Mouse (Mus musculus): ENCODE data around the gene Tunar. TPM values are rescaled to one million over a fixed set of nuclear protein-coding genes. Genes with fewer than 3 reads are reported as not detected.
A peak's percentile ranks its signal among the peaks of the same experiment; 100 is the strongest.

Tunar gene
- polyA plus RNA-seq (2015; fragmentation: Nextera tagmentation; extraction: Ambion mirVana), result 0.24 and 0.36 TPM in 2 replicates

DNA sequence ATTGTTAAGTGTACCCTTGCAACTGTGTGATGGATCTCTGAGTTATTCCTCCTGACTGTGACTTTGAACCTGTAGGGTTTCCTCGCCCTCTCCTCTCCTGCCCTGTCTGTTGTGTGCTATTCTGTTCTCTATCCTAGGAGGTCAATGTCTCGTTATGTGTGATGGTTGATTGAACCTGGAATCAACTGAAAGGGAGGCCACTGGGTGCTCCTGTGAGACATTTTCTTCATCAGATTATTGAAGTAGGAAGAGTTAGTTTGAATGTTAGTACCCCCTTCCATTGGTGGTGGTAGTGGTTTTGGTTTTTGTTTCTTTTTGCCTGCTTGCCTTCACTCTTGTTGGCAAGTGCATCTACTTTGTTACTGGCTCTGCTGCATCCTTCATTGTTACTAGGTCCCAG, at the start of gene Tunar:
TSS of gene Tunar (plus strand) at position 301 of the 400 bp plus-strand sequence.
- Histone ChIP-seq H3K9ac (no peak within 1 kb of the TSS), H3K4me1 (peaks cover 16% of the 10 kb centered on the region), H3K27me3 (peaks cover 65% of the 10 kb centered on the region), H3K9me3 (no peaks in the 10 kb centered on the region), H3K4me3 (no peak within 1 kb of the TSS), H3K36me3 (no peaks in the 10 kb centered on the region), H3K4me2 (replicated peaks) (no peak within 1 kb of the TSS), H3K27ac (no peak within 1 kb of the TSS)
- no peak for ATAC-seq (ENCODE audit: low FRiP score, low read depth)
- 79% methylated on average over 2 of the region's 2 CpGs for WGBS

DNA sequence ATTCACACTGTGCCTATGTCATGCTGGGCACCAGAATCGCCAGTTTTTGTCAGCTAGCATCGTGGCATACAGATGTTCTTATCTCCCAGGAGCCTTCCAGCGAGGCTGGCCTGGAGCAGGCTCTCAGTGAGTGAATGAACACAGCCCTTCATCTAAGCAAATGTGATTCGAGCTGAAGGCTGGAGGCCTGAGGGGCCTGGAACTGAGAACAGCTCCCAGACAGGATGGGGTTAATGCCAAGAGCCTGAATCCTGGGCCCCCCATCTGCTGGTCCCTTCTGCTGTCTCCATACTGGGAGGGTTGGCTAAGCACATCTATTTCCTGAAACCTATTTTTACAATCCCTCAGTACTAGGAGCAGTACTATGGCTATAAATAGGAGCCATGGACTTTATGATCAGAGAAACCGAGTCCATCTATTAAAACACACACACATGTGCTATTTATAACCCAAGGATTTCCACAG, 21.1 kb upstream of the Tunar start:
- H3K27ac ChIP-seq, result no peak overlapping the region
- no peak overlapping the region for H3K9ac ChIP-seq
- no peaks in the 10 kb centered on the region for H3K27me3 ChIP-seq
- no peaks in the 10 kb centered on the region for H3K9me3 ChIP-seq
- no peak overlapping the region for H3K4me3 ChIP-seq
- WGBS, result 49% methylated on average over 5 of the region's 5 CpGs
- peak; percentile 69; the same call in 1 of the 2 replicates for ATAC-seq (ENCODE audit: low FRiP score, low read depth)
- H3K4me1 ChIP-seq, result peaks cover 20% of the 10 kb centered on the region
- H3K4me2 ChIP-seq (replicated peaks), result no peak overlapping the region
- H3K36me3 ChIP-seq, result no peaks in the 10 kb centered on the region

DNA sequence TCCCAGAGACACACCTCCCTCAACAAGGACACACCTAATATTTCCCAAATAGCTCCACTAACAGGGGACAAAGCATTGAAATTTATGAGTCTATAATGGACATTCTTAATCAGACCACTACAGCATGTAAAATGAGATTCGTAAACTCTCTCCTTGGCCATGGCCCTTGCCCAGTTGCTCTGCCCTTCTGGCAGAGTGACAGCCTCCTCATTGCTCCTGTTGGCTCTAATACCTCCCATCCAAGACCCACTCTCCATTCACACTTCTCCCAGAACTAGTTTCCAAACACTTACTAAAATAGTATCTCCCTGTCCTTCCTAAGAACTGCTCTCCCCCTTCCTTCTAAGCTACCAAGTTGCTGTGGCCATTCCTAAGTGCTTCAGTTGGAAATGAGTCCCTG, 19.3 kb upstream of the Tunar start:
- Histone ChIP-seq H3K4me1 (peaks cover 20% of the 10 kb centered on the region), H3K36me3 (no peaks in the 10 kb centered on the region), H3K9ac (no peak overlapping the region), H3K4me2 (replicated peaks) (no peak overlapping the region), H3K9me3 (no peaks in the 10 kb centered on the region), H3K27me3 (no peaks in the 10 kb centered on the region), H3K27ac (no peak overlapping the region), H3K4me3 (no peak overlapping the region)
- no peak for ATAC-seq (ENCODE audit: low FRiP score, low read depth)
- 74% methylated on average over 1 of the region's 1 CpGs for WGBS

DNA sequence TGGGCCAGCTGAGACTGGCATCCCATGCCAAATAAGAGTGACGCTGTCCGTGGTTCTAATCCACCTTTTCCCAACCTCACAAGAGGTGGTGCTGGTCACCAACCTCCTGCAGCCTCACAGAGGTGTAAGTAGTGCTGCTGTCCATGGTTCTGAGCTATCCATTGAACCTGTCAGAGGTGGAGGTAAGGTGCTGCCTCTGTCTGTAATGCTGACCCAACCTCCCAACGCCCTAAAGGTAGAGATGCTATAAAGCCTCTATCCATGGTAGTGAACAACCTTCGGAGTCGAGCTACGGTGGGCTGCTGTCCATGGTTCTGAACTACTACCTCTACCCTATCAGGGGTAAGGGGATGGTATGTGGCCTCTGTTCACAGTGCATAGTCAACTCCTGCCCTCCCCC, 11.5 kb upstream of the Tunar start:
- WGBS, result 21% methylated on average over 6 of the region's 6 CpGs
- peak; percentile 64; the same call in 1 of the 2 replicates for ATAC-seq (ENCODE audit: low FRiP score, low read depth)

DNA sequence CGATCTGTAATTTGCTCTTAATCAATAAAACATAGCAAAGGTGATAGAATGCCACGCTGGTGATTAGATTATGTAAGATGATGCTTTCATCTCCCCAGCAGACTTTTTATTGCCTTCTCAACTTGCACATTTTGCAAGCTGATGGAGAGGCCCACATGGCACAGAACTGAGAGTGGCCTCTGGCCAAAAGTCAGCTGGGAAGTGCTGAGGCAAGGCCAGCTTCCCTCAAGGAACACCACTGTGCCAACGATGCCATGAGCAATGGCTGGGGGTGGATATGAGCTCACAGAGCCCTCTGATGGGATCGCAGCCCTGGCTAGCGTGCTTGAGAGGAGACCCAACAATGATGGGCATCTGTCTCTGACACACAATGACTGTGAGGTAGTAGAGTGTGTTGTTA, 6.6 kb upstream of the Tunar start:
- Histone ChIP-seq H3K9ac (no peak overlapping the region), H3K27me3 (peaks cover 24% of the 10 kb centered on the region), H3K9me3 (no peaks in the 10 kb centered on the region), H3K36me3 (no peaks in the 10 kb centered on the region), H3K27ac (no peak overlapping the region), H3K4me3 (no peak overlapping the region), H3K4me2 (replicated peaks) (no peak overlapping the region), H3K4me1 (no peaks in the 10 kb centered on the region)
- no peak for ATAC-seq (ENCODE audit: low FRiP score, low read depth)
- 58% methylated on average over 5 of the region's 5 CpGs for WGBS

More for the DNA sequence above, 11.5 kb upstream of the Tunar start:
- no peaks in the 10 kb centered on the region for H3K27me3 ChIP-seq
- H3K4me2 ChIP-seq (replicated peaks), result no peak overlapping the region
- no peak overlapping the region for H3K9ac ChIP-seq
- no peaks in the 10 kb centered on the region for H3K9me3 ChIP-seq
- H3K36me3 ChIP-seq, result no peaks in the 10 kb centered on the region
- H3K4me3 ChIP-seq, result no peak overlapping the region
- H3K4me1 ChIP-seq, result no peaks in the 10 kb centered on the region
- no peak overlapping the region for H3K27ac ChIP-seq

DNA sequence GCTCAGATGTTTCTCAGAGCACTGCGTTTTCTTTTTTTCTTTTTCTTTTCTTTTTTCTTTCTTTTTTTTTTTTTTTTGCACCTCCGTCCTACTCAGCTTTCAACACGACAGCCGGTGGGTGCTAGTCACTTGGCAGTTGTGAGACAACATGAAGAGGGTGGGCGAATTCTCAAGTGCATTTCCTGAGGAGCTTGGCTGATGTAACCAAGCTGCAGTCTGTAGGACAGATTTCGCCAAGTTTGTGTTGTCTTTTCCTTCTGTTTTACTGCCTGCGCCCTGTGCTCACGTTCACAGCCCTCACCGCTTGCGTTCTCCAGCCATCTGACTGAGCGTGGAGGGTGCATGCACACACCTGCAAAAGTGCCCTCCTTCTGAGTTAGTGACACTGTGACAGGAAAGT, 5.3 kb upstream of the Tunar start:
- no peaks in the 10 kb centered on the region for H3K9me3 ChIP-seq
- H3K27ac ChIP-seq, result no peak overlapping the region
- H3K4me1 ChIP-seq, result no peaks in the 10 kb centered on the region
- no peak overlapping the region for H3K9ac ChIP-seq
- H3K4me3 ChIP-seq, result no peak overlapping the region
- WGBS, result 66% methylated on average over 11 of the region's 11 CpGs
- H3K27me3 ChIP-seq, result peaks cover 26% of the 10 kb centered on the region
- ATAC-seq (ENCODE audit: low FRiP score, low read depth), result no peak
- H3K4me2 ChIP-seq (replicated peaks), result no peak overlapping the region
- no peaks in the 10 kb centered on the region for H3K36me3 ChIP-seq

DNA sequence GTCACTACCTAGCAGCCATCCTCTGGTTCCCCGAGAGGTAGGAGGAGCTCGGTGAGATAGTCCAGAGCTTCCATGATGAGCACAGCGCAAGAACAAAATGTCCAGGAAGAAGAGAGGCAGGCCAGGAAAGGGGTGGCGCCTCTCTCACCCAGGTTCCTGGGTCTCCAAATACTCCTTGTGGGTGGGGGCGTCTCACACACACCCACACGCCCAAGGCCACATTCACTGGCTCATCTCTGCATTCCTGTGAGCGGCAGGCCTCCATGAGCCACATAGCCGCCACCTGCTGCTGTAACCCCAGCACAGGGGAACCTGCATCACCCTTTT, 2.4 kb downstream of the Tunar start:
- Histone ChIP-seq H3K27ac (no peak overlapping the region), H3K4me2 (replicated peaks) (peak overlapping the region; percentile 99), H3K9ac (peak overlapping the region; percentile 35), H3K4me3 (peak overlapping the region; percentile 69), H3K4me1 (peaks cover 16% of the 10 kb centered on the region), H3K27me3 (peaks cover 70% of the 10 kb centered on the region), H3K9me3 (no peaks in the 10 kb centered on the region), H3K36me3 (no peaks in the 10 kb centered on the region)
- no peak for ATAC-seq (ENCODE audit: low FRiP score, low read depth)
- WGBS, result 10% methylated on average over 8 of the region's 8 CpGs

DNA sequence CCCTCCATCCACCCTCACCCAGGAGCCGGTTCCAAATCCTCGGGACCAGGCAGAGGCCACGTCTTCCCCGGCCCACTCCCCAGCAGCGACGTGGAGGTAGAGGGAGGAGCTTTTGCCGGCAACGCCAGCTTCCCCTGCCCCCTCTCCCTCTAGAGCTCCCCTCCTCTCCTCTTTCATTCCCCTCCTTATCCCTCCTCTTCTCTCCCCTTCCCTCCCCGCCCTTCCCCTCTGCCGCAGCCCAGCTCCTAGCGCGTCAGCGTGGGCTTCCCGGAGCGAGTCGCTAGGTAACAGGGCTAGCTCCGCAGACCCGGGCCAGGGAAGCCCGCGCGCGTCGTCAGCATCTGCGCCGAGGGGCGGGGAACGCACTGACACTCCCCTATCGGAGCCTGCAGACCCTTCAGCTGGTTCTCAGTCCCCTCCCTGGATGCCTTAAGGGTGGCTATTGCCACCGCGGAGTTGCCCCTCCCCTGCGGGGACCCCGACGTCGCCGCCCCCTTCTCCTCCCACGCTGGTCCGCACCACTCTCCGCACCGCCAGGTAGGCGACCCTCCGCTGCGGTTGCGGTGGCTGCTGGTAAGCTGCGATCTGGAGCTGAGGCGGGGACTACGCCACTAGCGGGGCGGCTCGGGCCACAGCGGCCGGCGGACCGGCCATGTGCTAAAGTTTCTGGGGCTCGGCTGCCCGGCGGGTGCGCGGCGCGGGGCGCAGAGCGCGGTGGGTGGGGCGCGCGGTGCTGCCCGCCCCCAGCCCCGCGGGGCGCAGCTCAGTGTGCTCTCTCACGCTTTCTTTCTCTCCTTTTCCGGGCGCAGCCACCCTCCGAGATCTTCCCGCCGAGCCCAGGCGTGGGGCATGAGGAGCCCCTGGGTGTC, 3.0 kb downstream of the Tunar start:
- H3K4me1 ChIP-seq, result peaks cover 16% of the 10 kb centered on the region
- H3K27ac ChIP-seq, result no peak overlapping the region
- no peaks in the 10 kb centered on the region for H3K36me3 ChIP-seq
- peaks cover 65% of the 10 kb centered on the region for H3K27me3 ChIP-seq
- peak; percentile 87 for ATAC-seq (ENCODE audit: low FRiP score, low read depth)
- H3K4me3 ChIP-seq, result peak overlapping the region; percentile 69
- H3K4me2 ChIP-seq (replicated peaks), result peak overlapping the region; percentile 99
- under 1% methylated on average over 68 of the region's 77 CpGs for WGBS
- H3K9ac ChIP-seq, result peak overlapping the region; percentile 65
- H3K9me3 ChIP-seq, result no peaks in the 10 kb centered on the region

DNA sequence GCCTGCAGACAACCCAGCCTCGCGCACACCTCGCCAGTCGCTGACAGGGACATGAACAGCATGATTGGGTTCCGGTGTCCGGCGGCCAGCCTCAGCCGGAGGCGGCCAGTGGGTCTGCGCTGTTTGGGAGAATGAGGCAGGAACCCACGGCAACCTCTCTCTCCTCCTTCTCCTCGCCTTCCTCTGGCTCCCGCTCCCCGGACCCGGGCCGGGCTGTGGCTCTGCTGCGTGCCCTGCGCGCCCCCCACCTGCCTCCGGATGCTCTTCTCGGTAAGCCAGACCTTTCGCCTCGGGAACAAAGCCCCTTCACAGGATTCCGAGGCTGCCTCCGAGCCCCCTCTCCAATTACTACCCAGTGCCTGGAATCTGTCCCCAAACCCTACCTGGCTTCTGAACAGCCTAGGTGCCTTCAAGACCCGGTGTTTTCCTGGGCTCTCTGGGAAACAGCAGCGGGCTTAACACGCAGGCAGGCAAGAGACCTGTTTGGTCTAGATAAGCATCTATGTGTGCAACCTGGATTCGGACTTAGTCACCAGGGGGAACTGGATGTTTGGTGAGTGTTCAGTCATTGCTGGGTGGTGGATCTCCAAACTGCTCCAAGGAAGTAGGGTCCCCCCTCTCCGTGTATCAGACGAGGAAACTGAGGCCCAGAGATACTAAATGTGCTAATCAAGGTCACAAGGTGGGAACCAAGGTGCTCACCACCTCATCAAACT, 3.8 kb downstream of the Tunar start:
- peak overlapping the region; percentile 99 for H3K4me2 ChIP-seq (replicated peaks)
- H3K36me3 ChIP-seq, result no peaks in the 10 kb centered on the region
- no peak overlapping the region for H3K27ac ChIP-seq
- peaks cover 64% of the 10 kb centered on the region for H3K27me3 ChIP-seq
- WGBS, result 2% methylated on average over 30 of the region's 31 CpGs
- ATAC-seq (ENCODE audit: low FRiP score, low read depth), result peak; percentile 10; the same call in 1 of the 2 replicates
- H3K4me3 ChIP-seq, result peak overlapping the region; percentile 69
- peak overlapping the region; percentile 65 for H3K9ac ChIP-seq
- peaks cover 19% of the 10 kb centered on the region for H3K4me1 ChIP-seq
- H3K9me3 ChIP-seq, result no peaks in the 10 kb centered on the region

DNA sequence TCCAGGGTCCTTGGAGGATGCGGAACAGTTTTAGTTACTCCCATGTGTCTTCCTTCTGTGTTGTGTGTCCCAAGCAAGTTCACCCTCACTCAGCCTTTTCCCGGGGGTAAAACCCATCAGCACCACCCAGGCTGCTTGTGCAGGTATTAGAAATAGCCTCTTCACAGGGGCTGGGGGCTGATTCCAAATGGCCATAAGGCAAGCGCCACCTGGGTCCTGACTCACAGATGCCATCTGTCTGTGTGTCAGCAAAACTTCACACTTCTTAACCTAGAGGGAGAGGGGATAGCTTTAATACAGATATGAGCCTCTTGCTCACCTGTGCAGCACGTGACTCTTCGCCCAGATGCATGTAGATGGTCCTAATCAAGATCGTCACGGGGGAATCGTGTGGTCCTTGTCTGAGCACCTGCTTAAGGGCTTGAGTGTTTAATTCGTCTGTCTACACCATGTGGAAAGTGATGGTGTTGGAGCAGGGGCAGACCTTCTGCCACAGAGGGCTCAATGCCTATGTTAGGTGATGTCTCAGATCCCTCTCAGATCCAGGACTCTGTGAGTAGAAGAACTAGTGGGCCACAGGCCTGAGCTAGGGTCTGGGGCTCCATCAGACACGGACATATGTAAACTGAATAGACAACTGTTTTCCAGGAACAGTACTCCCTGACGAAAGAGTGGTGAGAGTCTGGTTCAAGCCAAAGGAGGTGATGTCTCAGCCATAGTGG, 4.7 kb downstream of the Tunar start:
- no peak for ATAC-seq (ENCODE audit: low FRiP score, low read depth)
- Histone ChIP-seq H3K4me1 (peaks cover 22% of the 10 kb centered on the region), H3K4me2 (replicated peaks) (no peak overlapping the region), H3K9ac (no peak overlapping the region), H3K36me3 (no peaks in the 10 kb centered on the region), H3K27ac (no peak overlapping the region), H3K27me3 (peaks cover 65% of the 10 kb centered on the region), H3K4me3 (no peak overlapping the region), H3K9me3 (no peaks in the 10 kb centered on the region)
- 80% methylated on average over 11 of the region's 11 CpGs for WGBS

DNA sequence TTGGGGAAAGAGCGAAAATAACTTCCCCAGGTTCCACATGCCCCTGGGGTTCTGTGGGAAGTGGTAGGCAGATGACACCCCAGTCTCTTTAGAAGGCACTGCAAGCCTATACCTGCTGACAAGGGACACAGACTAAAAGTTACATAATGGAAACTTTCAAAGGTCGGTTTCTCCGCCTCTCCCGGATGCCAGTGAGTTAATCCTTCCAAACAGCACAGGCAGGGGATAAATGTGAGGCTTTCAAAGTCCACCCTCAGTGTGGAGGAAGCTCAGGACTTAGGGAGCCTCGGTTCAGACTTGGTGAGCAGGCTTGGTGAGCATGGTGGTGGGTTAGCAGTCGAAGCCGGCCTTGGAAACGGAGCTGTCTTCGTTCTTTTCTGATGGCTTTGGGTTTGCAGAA, 7.9 kb downstream of the Tunar start:
- H3K27me3 ChIP-seq, result peaks cover 45% of the 10 kb centered on the region
- peaks cover 15% of the 10 kb centered on the region for H3K4me1 ChIP-seq
- H3K4me2 ChIP-seq (replicated peaks), result no peak overlapping the region
- H3K4me3 ChIP-seq, result no peak overlapping the region
- 50% methylated on average over 9 of the region's 9 CpGs for WGBS
- H3K36me3 ChIP-seq, result no peaks in the 10 kb centered on the region
- H3K27ac ChIP-seq, result no peak overlapping the region
- ATAC-seq (ENCODE audit: low FRiP score, low read depth), result no peak
- H3K9me3 ChIP-seq, result no peaks in the 10 kb centered on the region
- no peak overlapping the region for H3K9ac ChIP-seq

DNA sequence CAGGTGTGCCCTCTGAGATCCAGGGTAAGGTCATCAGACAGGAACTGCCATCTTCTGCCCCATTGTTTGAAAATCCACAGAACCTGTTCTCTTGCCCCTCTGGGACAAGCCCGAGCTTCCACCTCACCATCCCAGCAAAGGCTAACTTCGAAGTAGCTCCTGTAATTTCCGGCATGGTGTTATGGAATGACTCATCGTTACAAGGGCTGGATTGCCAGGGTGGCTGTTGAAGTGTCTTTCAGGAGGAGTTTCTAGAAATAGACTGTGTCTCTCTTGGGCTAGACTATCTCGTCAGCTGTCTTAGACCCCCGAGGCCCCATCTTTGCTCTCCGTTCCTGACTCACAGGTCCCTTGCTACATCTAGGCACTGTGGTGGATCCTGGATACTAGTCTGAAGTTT, 10.8 kb downstream of the Tunar start:
- Histone ChIP-seq H3K4me3 (no peak overlapping the region), H3K9me3 (no peaks in the 10 kb centered on the region), H3K27me3 (peaks cover 17% of the 10 kb centered on the region; the same call in 1 of the 2 replicates), H3K36me3 (no peaks in the 10 kb centered on the region), H3K4me2 (replicated peaks) (no peak overlapping the region), H3K4me1 (peaks cover 6% of the 10 kb centered on the region; the same call in 1 of the 2 replicates), H3K9ac (no peak overlapping the region), H3K27ac (no peak overlapping the region)
- no peak for ATAC-seq (ENCODE audit: low FRiP score, low read depth)
- WGBS, result 84% methylated on average over 7 of the region's 7 CpGs

All from limb, embryonic 13.5 days (tissue).